16 mouse cellular contexts compared by ENCODE assay signal in the genomic region with DNA sequence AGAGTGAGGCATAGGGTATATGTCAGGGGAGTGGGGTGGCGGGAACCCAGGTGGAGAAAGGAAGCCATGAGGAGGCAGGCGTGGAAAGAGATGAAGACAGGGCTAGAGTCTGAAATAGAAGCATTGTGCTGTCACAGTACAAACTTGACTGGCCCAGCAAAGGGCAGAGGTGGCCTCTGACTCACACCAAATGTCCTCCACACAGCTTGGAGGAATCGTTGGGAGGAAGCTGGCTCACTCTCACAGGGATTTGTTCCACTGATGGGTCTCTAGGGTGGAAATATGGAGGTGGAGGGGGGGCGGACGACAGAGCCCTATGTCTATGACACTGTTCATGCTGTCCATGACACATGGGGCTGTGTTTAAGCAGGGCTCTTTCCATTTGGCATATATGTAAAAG. TPM values are rescaled to one million over a fixed set of nuclear protein-coding genes. Genes with fewer than 3 reads are reported as not detected.
"Had no signal": no experiment of that assay in that cellular context is flagged by ENCODE, and none has a peak within 500 bp of the region (broad histone marks: within the 10 kb centered on the region; RNA-seq: fewer than 3 reads in every experiment).

No protein-coding gene starts in this region.

- H3K9ac ChIP-seq: kidney, embryonic 15.5 days; limb, embryonic 13.5 days; liver, embryonic 14.5 days; midbrain, embryonic 15.5 days; neural tube, embryonic 13.5 days had no signal

- H3K36me3 ChIP-seq: kidney, embryonic 15.5 days; limb, embryonic 13.5 days; midbrain, embryonic 15.5 days; neural tube, embryonic 13.5 days had no signal

- H3K4me1 ChIP-seq: midbrain, embryonic 15.5 days had no signal

- H3K4me3 ChIP-seq: kidney, embryonic 15.5 days; limb, embryonic 13.5 days; midbrain, embryonic 15.5 days; neural tube, embryonic 13.5 days had no signal

- DNase-seq: kidney, postnatal 14 days; layer of hippocampus, adult 9-11 months; lung, adult 18-20 months; retina, postnatal 1 day; right cerebral cortex, postnatal 4 days; spleen, adult 18-20 months; thymus, adult 2 months; thymus, postnatal 25 days had no signal

- H3K27ac ChIP-seq: kidney, embryonic 15.5 days; liver, embryonic 14.5 days; midbrain, embryonic 15.5 days; neural tube, embryonic 13.5 days had no signal

- H3K27me3 ChIP-seq: kidney, embryonic 15.5 days; limb, embryonic 13.5 days; midbrain, embryonic 15.5 days had no signal

- H3K4me2 ChIP-seq: kidney, embryonic 15.5 days; limb, embryonic 13.5 days; midbrain, embryonic 11.5 days; midbrain, embryonic 15.5 days; neural tube, embryonic 13.5 days had no signal

- H3K9me3 ChIP-seq: kidney, embryonic 15.5 days; midbrain, embryonic 15.5 days had no signal

- ATAC-seq: midbrain, embryonic 15.5 days had no signal

RNA-seq across cellular contexts. Expression of gene Islr2, which starts 41.0 kb away (rescaled TPM):
- total RNA-seq: liver, adult 2 months had no signal
- polyA plus RNA-seq: liver, adult 2 months had no signal

RNA-seq across cellular contexts. Expression of gene Ccdc33, which starts 44.5 kb away (rescaled TPM):
- total RNA-seq: liver, adult 2 months had no signal
- polyA plus RNA-seq: liver, adult 2 months; liver, embryonic 14.5 days; stomach, embryonic 14.5 days had no signal
